Mouse (Mus musculus) testis, adult 2 months (tissue): ENCODE data around the gene Zbtb16.

ENCODE experiments used
- CTCF ChIP-seq: fragments of 200-500 bp; IDR thresholded peaks from 2 replicates; pipeline ENCODE4 v1.5.1; 2012; ENCODE audit warnings: low read depth, mild to moderate bottlenecking, inconsistent platforms, low read length, moderate library complexity; ENCODE audit not compliant: control insufficient read depth, insufficient read depth, insufficient replicate concordance
- POLR2A ChIP-seq: fragments of 200-500 bp; IDR thresholded peaks from 2 replicates; pipeline ENCODE4 v1.6.1; 2012; ENCODE audit warnings: low read depth, mild to moderate bottlenecking, inconsistent platforms, low read length, moderate library complexity; ENCODE audit not compliant: control insufficient read depth

DNA sequence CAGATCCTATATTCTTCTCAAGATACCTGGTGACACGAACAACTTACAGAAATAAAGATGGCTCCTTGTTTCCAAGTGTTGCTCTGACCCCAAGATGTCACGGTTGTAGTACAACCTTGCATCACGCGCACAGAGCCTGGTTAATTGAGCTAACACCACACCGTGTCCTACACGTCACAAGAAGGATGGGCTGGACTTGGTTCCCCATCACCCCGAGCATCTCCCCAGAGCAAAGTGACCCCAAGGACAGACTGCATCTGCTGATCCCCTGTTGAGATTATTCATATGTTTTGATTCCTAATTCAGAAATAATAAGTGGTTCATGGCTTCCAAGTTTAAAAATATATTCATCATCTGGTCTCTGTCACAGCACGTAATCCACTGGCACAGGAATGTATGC lies 62.3 kb downstream of the Zbtb16 start:
- TF ChIP-seq POLR2A (no peak), CTCF (no peak)
